Mouse (Mus musculus): Measurements from ENCODE around the gene Cds1. TPM values are rescaled to one million over a fixed set of nuclear protein-coding genes. Genes with fewer than 3 reads are reported as not detected.
A peak's percentile ranks its signal among the peaks of the same experiment; 100 is the strongest.

Gene Cds1
- polyA plus RNA-seq, 1 experiment from 2014 or later, result 4.7 TPM

GRCm38 (mm10) chr5:101816822-101817221 is 51.9 kb downstream of the Cds1 start:
- Histone ChIP-seq H3K4me1 (ENCODE audit: control insufficient read depth, insufficient read depth, low read length) (peaks cover 13% of the 10 kb centered on the region), H3K4me3 (ENCODE audit: low read length) (no peak overlapping the region), H3K9ac (ENCODE audit: low read length) (no peak overlapping the region), H3K27me3 (ENCODE audit: control insufficient read depth, insufficient read depth, low read length) (no peaks in the 10 kb centered on the region), H3K4me2 (ENCODE audit: low read depth, low read length) (no peak overlapping the region), H3K36me3 (ENCODE audit: control insufficient read depth, insufficient read depth) (no peaks in the 10 kb centered on the region), H3K27ac (ENCODE audit: low read length) (no peak overlapping the region), H3K9me3 (replicated peaks; ENCODE audit: control insufficient read depth, low read length) (no peaks in the 10 kb centered on the region)
- 50% methylated on average over 7 of the region's 7 CpGs for WGBS
- 0 out of 2 replicates have a peak, but pooled peaks have one; percentile 32 for ATAC-seq (replicated peaks; ENCODE audit: extremely low read depth, insufficient read depth, low FRiP score)

GRCm38 (mm10) chr5:101819216-101819615 is 54.3 kb downstream of the Cds1 start:
- Histone ChIP-seq H3K4me1 (ENCODE audit: control insufficient read depth, insufficient read depth, low read length) (peaks cover 13% of the 10 kb centered on the region), H3K36me3 (ENCODE audit: control insufficient read depth, insufficient read depth) (no peaks in the 10 kb centered on the region), H3K4me2 (ENCODE audit: low read depth, low read length) (no peak overlapping the region), H3K9me3 (replicated peaks; ENCODE audit: control insufficient read depth, low read length) (no peaks in the 10 kb centered on the region), H3K4me3 (ENCODE audit: low read length) (no peak overlapping the region), H3K9ac (ENCODE audit: low read length) (no peak overlapping the region), H3K27me3 (ENCODE audit: control insufficient read depth, insufficient read depth, low read length) (no peaks in the 10 kb centered on the region), H3K27ac (ENCODE audit: low read length) (no peak overlapping the region)
- whole genome bisulfite sequencing, result 68% methylated on average over 10 of the region's 10 CpGs
- ATAC-seq (replicated peaks; ENCODE audit: extremely low read depth, insufficient read depth, low FRiP score), result no peak

- Histone ChIP-seq H3K27me3 (ENCODE audit: control insufficient read depth, insufficient read depth, low read length) (no peaks in the 10 kb centered on the region), H3K4me3 (ENCODE audit: low read length) (no peak overlapping the region), H3K36me3 (ENCODE audit: control insufficient read depth, insufficient read depth) (no peaks in the 10 kb centered on the region), H3K4me2 (ENCODE audit: low read depth, low read length) (no peak overlapping the region), H3K9me3 (replicated peaks; ENCODE audit: control insufficient read depth, low read length) (no peaks in the 10 kb centered on the region), H3K4me1 (ENCODE audit: control insufficient read depth, insufficient read depth, low read length) (peaks cover 13% of the 10 kb centered on the region), H3K27ac (ENCODE audit: low read length) (no peak overlapping the region), H3K9ac (ENCODE audit: low read length) (no peak overlapping the region)
- ATAC-seq (replicated peaks; ENCODE audit: extremely low read depth, insufficient read depth, low FRiP score), result no peak
- WGBS, result 34% methylated on average over 7 of the region's 7 CpGs
These were observed 54.9 kb downstream of the Cds1 start for GRCm38 (mm10) chr5:101819844-101820243.

DNA sequence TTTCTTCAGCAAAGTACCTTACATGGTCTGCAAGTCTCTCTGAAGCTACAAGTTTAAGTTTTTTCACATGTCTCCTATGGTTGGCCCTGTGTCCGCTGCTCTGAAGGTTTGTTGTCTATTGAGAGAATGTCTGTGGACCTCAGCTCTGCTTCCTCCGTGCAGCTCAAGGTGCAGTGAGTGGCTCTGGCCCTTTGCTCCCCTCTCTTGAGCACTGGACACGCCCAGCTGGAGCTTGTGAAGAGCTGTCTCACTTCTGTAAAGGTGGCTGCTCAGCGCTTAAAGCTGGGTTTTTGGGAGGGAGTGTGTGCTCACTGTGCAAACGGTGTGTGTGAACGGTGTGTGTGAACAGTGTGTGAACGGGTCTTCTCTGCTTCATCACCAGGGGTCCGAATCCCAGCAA is 56.1 kb downstream of the Cds1 start:
- 70% methylated on average over 8 of the region's 8 CpGs for WGBS
- no peak overlapping the region for H3K9ac ChIP-seq (ENCODE audit: low read length)
- no peaks in the 10 kb centered on the region for H3K36me3 ChIP-seq (ENCODE audit: control insufficient read depth, insufficient read depth)
- H3K9me3 ChIP-seq (replicated peaks; ENCODE audit: control insufficient read depth, low read length), result no peaks in the 10 kb centered on the region
- H3K27ac ChIP-seq (ENCODE audit: low read length), result no peak overlapping the region
- no peak for ATAC-seq (replicated peaks; ENCODE audit: extremely low read depth, insufficient read depth, low FRiP score)
- peaks cover 17% of the 10 kb centered on the region for H3K4me1 ChIP-seq (ENCODE audit: control insufficient read depth, insufficient read depth, low read length)
- no peaks in the 10 kb centered on the region for H3K27me3 ChIP-seq (ENCODE audit: control insufficient read depth, insufficient read depth, low read length)
- H3K4me3 ChIP-seq (ENCODE audit: low read length), result no peak overlapping the region
- no peak overlapping the region for H3K4me2 ChIP-seq (ENCODE audit: low read depth, low read length)

DNA sequence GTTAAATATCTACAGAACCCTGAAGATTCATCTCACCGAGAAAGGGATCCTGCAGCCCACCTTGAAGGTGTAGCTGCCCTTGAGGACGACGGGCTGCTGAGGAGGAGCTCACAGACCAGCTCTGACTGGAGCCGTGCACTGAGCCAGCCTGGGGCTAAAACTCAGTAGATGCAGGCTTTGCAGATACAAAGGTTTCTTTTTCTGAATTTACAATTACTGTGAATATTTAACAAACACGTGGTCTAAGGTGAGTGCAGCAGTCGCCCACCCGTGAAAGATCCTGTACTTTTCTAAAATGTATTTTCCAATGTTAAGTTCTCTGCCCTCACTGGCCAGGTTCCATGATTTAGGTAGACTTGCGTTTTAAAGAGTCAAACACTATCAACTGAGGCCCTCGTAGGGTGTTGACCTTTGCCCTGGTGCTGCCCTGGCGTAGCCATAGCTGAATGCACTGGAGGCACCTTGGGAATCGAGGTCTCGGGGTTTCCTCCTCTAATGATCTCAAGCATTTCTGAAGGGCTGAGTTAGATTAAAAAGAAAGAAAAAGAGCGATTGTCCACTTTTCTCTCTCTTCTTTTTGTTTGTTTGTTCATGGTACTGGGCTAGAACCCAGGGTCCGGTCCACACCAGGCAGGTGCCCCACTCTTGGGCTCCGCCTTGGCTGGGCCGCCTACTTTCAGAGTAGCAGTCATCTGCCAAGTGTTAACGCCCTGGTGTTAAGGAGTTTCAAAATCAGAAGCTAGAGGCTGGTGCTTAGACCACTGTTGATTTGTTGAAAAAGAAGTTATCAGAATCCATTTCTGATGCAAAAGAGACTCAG is 56.8 kb downstream of the Cds1 start:
- no peak for ATAC-seq (replicated peaks; ENCODE audit: extremely low read depth, insufficient read depth, low FRiP score)
- WGBS, result 74% methylated on average over 17 of the region's 17 CpGs
- Histone ChIP-seq H3K27ac (ENCODE audit: low read length) (no peak overlapping the region), H3K4me3 (ENCODE audit: low read length) (no peak overlapping the region), H3K9me3 (replicated peaks; ENCODE audit: control insufficient read depth, low read length) (no peaks in the 10 kb centered on the region), H3K4me1 (ENCODE audit: control insufficient read depth, insufficient read depth, low read length) (peaks cover 21% of the 10 kb centered on the region), H3K36me3 (ENCODE audit: control insufficient read depth, insufficient read depth) (no peaks in the 10 kb centered on the region), H3K27me3 (ENCODE audit: control insufficient read depth, insufficient read depth, low read length) (no peaks in the 10 kb centered on the region), H3K9ac (ENCODE audit: low read length) (no peak overlapping the region), H3K4me2 (ENCODE audit: low read depth, low read length) (no peak overlapping the region)

- Histone ChIP-seq H3K9ac (ENCODE audit: low read length) (no peak overlapping the region), H3K36me3 (ENCODE audit: control insufficient read depth, insufficient read depth) (no peaks in the 10 kb centered on the region), H3K27ac (ENCODE audit: low read length) (no peak overlapping the region), H3K27me3 (ENCODE audit: control insufficient read depth, insufficient read depth, low read length) (no peaks in the 10 kb centered on the region), H3K4me1 (ENCODE audit: control insufficient read depth, insufficient read depth, low read length) (peaks cover 20% of the 10 kb centered on the region), H3K4me3 (ENCODE audit: low read length) (no peak overlapping the region), H3K4me2 (ENCODE audit: low read depth, low read length) (no peak overlapping the region), H3K9me3 (replicated peaks; ENCODE audit: control insufficient read depth, low read length) (no peaks in the 10 kb centered on the region)
- no peak for ATAC-seq (replicated peaks; ENCODE audit: extremely low read depth, insufficient read depth, low FRiP score)
- WGBS, result 60% methylated on average over 6 of the region's 6 CpGs
These were observed 57.4 kb downstream of the Cds1 start for GRCm38 (mm10) chr5:101822311-101822670.

GRCm38 (mm10) chr5:101825111-101825911 is 60.4 kb downstream of the Cds1 start:
- Histone ChIP-seq H3K4me1 (ENCODE audit: control insufficient read depth, insufficient read depth, low read length) (peaks cover 13% of the 10 kb centered on the region), H3K9me3 (replicated peaks; ENCODE audit: control insufficient read depth, low read length) (no peaks in the 10 kb centered on the region), H3K27ac (ENCODE audit: low read length) (no peak overlapping the region), H3K4me2 (ENCODE audit: low read depth, low read length) (no peak overlapping the region), H3K36me3 (ENCODE audit: control insufficient read depth, insufficient read depth) (no peaks in the 10 kb centered on the region), H3K27me3 (ENCODE audit: control insufficient read depth, insufficient read depth, low read length) (no peaks in the 10 kb centered on the region), H3K4me3 (ENCODE audit: low read length) (no peak overlapping the region), H3K9ac (ENCODE audit: low read length) (no peak overlapping the region)
- no peak for ATAC-seq (replicated peaks; ENCODE audit: extremely low read depth, insufficient read depth, low FRiP score)
- WGBS, result 32% methylated on average over 13 of the region's 13 CpGs

- WGBS, result 4% methylated on average over 15 of the region's 15 CpGs
- no peaks in the 10 kb centered on the region for H3K9me3 ChIP-seq (replicated peaks; ENCODE audit: control insufficient read depth, low read length)
- no peaks in the 10 kb centered on the region for H3K27me3 ChIP-seq (ENCODE audit: control insufficient read depth, insufficient read depth, low read length)
- H3K9ac ChIP-seq (ENCODE audit: low read length), result no peak overlapping the region
- no peak overlapping the region for H3K27ac ChIP-seq (ENCODE audit: low read length)
- peaks cover 13% of the 10 kb centered on the region for H3K4me1 ChIP-seq (ENCODE audit: control insufficient read depth, insufficient read depth, low read length)
- no peaks in the 10 kb centered on the region for H3K36me3 ChIP-seq (ENCODE audit: control insufficient read depth, insufficient read depth)
- peak; percentile 84 for ATAC-seq (replicated peaks; ENCODE audit: extremely low read depth, insufficient read depth, low FRiP score)
- H3K4me3 ChIP-seq (ENCODE audit: low read length), result peak overlapping the region; percentile 8; the same call in 1 of the 2 replicates
- peak overlapping the region; percentile 56 for H3K4me2 ChIP-seq (ENCODE audit: low read depth, low read length)
These were observed 61.6 kb downstream of the Cds1 start for GRCm38 (mm10) chr5:101826531-101826970.

- Histone ChIP-seq H3K9me3 (replicated peaks; ENCODE audit: control insufficient read depth, low read length) (no peaks in the 10 kb centered on the region), H3K9ac (ENCODE audit: low read length) (no peak overlapping the region), H3K27ac (ENCODE audit: low read length) (no peak overlapping the region), H3K4me2 (ENCODE audit: low read depth, low read length) (no peak overlapping the region), H3K4me3 (ENCODE audit: low read length) (no peak overlapping the region), H3K36me3 (ENCODE audit: control insufficient read depth, insufficient read depth) (no peaks in the 10 kb centered on the region), H3K27me3 (ENCODE audit: control insufficient read depth, insufficient read depth, low read length) (no peaks in the 10 kb centered on the region), H3K4me1 (ENCODE audit: control insufficient read depth, insufficient read depth, low read length) (peaks cover 13% of the 10 kb centered on the region)
- WGBS, result 33% methylated on average over 12 of the region's 12 CpGs
- no peak for ATAC-seq (replicated peaks; ENCODE audit: extremely low read depth, insufficient read depth, low FRiP score)
These were observed 62.5 kb downstream of the Cds1 start for GRCm38 (mm10) chr5:101827477-101827876.

All from heart, embryonic 16.5 days (tissue).